Mouse (Mus musculus) brain, embryonic 14.5 days (tissue): ENCODE data around the gene Nme3.

ENCODE experiments used
- CTCF ChIP-seq: fragments of 200-500 bp; IDR thresholded peaks from 2 replicates; pipeline ENCODE4 v1.5.1; 2012; ENCODE audit warnings: inconsistent platforms, mild to moderate bottlenecking, moderate library complexity, borderline replicate concordance; ENCODE audit not compliant: insufficient read depth, insufficient read length; ENCODE audit errors: extremely low read depth
- POLR2A ChIP-seq: fragments of 200-500 bp; IDR thresholded peaks from 2 replicates; pipeline ENCODE4 v1.6.1; 2012; ENCODE audit warnings: mild to moderate bottlenecking, inconsistent platforms, borderline replicate concordance; ENCODE audit not compliant: poor library complexity, insufficient read depth, insufficient read length, severe bottlenecking; ENCODE audit errors: extremely low read depth

GRCm38 (mm10) chr17:24867914-24868313, 28.4 kb upstream of the Nme3 start:
- TF ChIP-seq POLR2A (no peak), CTCF (no peak)
